In genomic region chr11:118974340-118974739, GRCm38 (mm10) we compare ENCODE assay signal across 22 mouse cellular contexts. TPM values are rescaled to one million over a fixed set of nuclear protein-coding genes. Genes with fewer than 3 reads are reported as not detected.
"Had no signal": no experiment of that assay in that cellular context is flagged by ENCODE, and none has a peak within 500 bp of the region (broad histone marks: within the 10 kb centered on the region; RNA-seq: fewer than 3 reads in every experiment).

No protein-coding gene starts in this region.

- H3K9ac ChIP-seq: limb, embryonic 15.5 days; liver, embryonic 14.5 days; midbrain, embryonic 13.5 days; neural tube, embryonic 15.5 days had no signal

- DNase-seq: kidney, postnatal 36 days; layer of hippocampus, adult 9-11 months; layer of hippocampus, postnatal 36 days; lung, adult 18-20 months; right cerebral cortex, adult 18-20 months; spleen, adult 18-20 months; thymus, adult 18-20 months; thymus, postnatal 14 days had no signal

- H3K27me3 ChIP-seq: neural tube, embryonic 15.5 days had no signal

- H3K4me2 ChIP-seq: limb, embryonic 15.5 days; midbrain, embryonic 13.5 days; neural tube, embryonic 15.5 days had no signal

- H3K27ac ChIP-seq: kidney, postnatal 0 days; limb, embryonic 15.5 days; liver, embryonic 14.5 days; neural tube, embryonic 15.5 days had no signal

- H3K4me3 ChIP-seq: limb, embryonic 15.5 days; midbrain, embryonic 13.5 days; myocyte; neural tube, embryonic 15.5 days had no signal

- H3K36me3 ChIP-seq: limb, embryonic 15.5 days; midbrain, embryonic 13.5 days; neural tube, embryonic 15.5 days had no signal

- ATAC-seq: midbrain, embryonic 13.5 days had no signal

- H3K9me3 ChIP-seq: limb, embryonic 15.5 days; midbrain, embryonic 13.5 days; neural tube, embryonic 15.5 days had no signal

RNA-seq across cellular contexts. Expression of gene Enpp7, which starts 13.6 kb away (rescaled TPM):
- total RNA-seq: layer of hippocampus, adult 18-20 months; layer of hippocampus, postnatal 36 days; left cerebral cortex, adult 8-10 months; left cerebral cortex, postnatal 25 days; megakaryocyte-erythroid progenitor cell, adult 5-6 weeks had no signal
- polyA plus RNA-seq: kidney, postnatal 0 days; limb, embryonic 11.5 days; limb, embryonic 15.5 days; liver, embryonic 14.5 days; lung, embryonic 16.5 days; midbrain, embryonic 13.5 days; myocyte; neural tube, embryonic 11.5 days; neural tube, embryonic 15.5 days; stomach, embryonic 14.5 days had no signal
